Mouse (Mus musculus) heart, postnatal 14 days (tissue): Measurements from ENCODE around the gene Slit3. TPM values are rescaled to one million over a fixed set of nuclear protein-coding genes. Genes with fewer than 3 reads are reported as not detected.
A peak's percentile ranks its signal among the peaks of the same experiment; 100 is the strongest.

Experiments
- DNase-seq, 2 experiments: peaks; one replicate each; pipeline ENCODE4 v3.0.0; 2021 to 2022
- intact Hi-C: fragments of 180-260 bp; cut with DNase I; formaldehyde crosslinking; loops from one replicate; pipeline ENCODE4 v1.15.1; 2025
- total RNA-seq, 2 experiments: library from RNA; stranded (reverse); gene quantifications; 2 replicates each; pipeline ENCODE4 v1.2.3; 2021

Slit3 gene
- total RNA-seq, 2 experiments from 2014 or later: 12.4 to 15.7 TPM

- intact Hi-C loops: loop anchor here (10.0 kb wide), 2 partner anchors 123 to 203 kb away; no protein-coding TSS in a partner anchor
Observed at GRCm38 (mm10) chr11:35122091-35122811, 1.2 kb downstream of the Slit3 start.

GRCm38 (mm10) chr11:35124489-35125107, 3.6 kb downstream of the Slit3 start:
- intact Hi-C loops: loop anchor here (10.0 kb wide), 2 partner anchors 120 to 200 kb away; no protein-coding TSS in a partner anchor

More at GRCm38 (mm10) chr11:35122091-35122811, 1.2 kb downstream of the Slit3 start:
- DNase-seq: peak in 1 of 2 experiments; percentile 18

GRCm38 (mm10) chr11:35125108-35125490, 4.1 kb downstream of the Slit3 start:
- intact Hi-C loops: loop anchor here (10.0 kb wide), 2 partner anchors 120 to 200 kb away; no protein-coding TSS in a partner anchor
- DNase-seq: peak in 1 of 2 experiments; percentile 9

More at GRCm38 (mm10) chr11:35124489-35125107, 3.6 kb downstream of the Slit3 start:
- no peak for DNase-seq

- no peak for DNase-seq
- intact Hi-C loops: no loop called here
Observed at GRCm38 (mm10) chr11:35131740-35132139, 10.7 kb downstream of the Slit3 start.

- intact Hi-C loops: no loop called here
- DNase-seq: no peak
Observed at GRCm38 (mm10) chr11:35136625-35137024, 15.6 kb downstream of the Slit3 start.

GRCm38 (mm10) chr11:35140092-35140491, 19.1 kb downstream of the Slit3 start:
- DNase-seq: no peak
- intact Hi-C loops: no loop called here

- DNase-seq: no peak
- intact Hi-C loops: no loop called here
Observed at GRCm38 (mm10) chr11:35142202-35142601, 21.2 kb downstream of the Slit3 start.

GRCm38 (mm10) chr11:35142698-35143360, 21.8 kb downstream of the Slit3 start:
- DNase-seq: peak in 1 of 2 experiments; percentile 26

GRCm38 (mm10) chr11:35147818-35148445, 26.9 kb downstream of the Slit3 start:
- intact Hi-C loops: no loop called here
- no peak for DNase-seq

More at GRCm38 (mm10) chr11:35142698-35143360, 21.8 kb downstream of the Slit3 start:
- intact Hi-C loops: no loop called here

GRCm38 (mm10) chr11:35151539-35151951, 30.5 kb downstream of the Slit3 start:
- intact Hi-C loops: no loop called here
- DNase-seq: no peak

GRCm38 (mm10) chr11:35152875-35153274, 31.9 kb downstream of the Slit3 start:
- intact Hi-C loops: no loop called here
- no peak for DNase-seq

GRCm38 (mm10) chr11:35154449-35154848, 33.4 kb downstream of the Slit3 start:
- intact Hi-C loops: no loop called here
- DNase-seq: no peak

GRCm38 (mm10) chr11:35155281-35155680, 34.3 kb downstream of the Slit3 start:
- intact Hi-C loops: no loop called here
- DNase-seq: no peak

- intact Hi-C loops: no loop called here
- no peak for DNase-seq
Observed at GRCm38 (mm10) chr11:35156676-35157075, 35.7 kb downstream of the Slit3 start.

- no peak for DNase-seq
- intact Hi-C loops: no loop called here
Observed at GRCm38 (mm10) chr11:35160682-35161211, 39.7 kb downstream of the Slit3 start.

GRCm38 (mm10) chr11:35163396-35163795, 42.4 kb downstream of the Slit3 start:
- intact Hi-C loops: no loop called here
- DNase-seq: no peak

GRCm38 (mm10) chr11:35167176-35167575, 46.2 kb downstream of the Slit3 start:
- no peak for DNase-seq
- intact Hi-C loops: no loop called here

- intact Hi-C loops: no loop called here
- DNase-seq: no peak
Observed at GRCm38 (mm10) chr11:35171505-35171904, 50.5 kb downstream of the Slit3 start.

- intact Hi-C loops: no loop called here
- DNase-seq: no peak
Observed at GRCm38 (mm10) chr11:35177564-35177963, 56.5 kb downstream of the Slit3 start.

GRCm38 (mm10) chr11:35178144-35178817, 57.3 kb downstream of the Slit3 start:
- no peak for DNase-seq
- intact Hi-C loops: no loop called here
